Mouse (Mus musculus) thymus, adult 2 months (tissue): Measurements from ENCODE around the gene Cdk5. TPM values are rescaled to one million over a fixed set of nuclear protein-coding genes. Genes with fewer than 3 reads are reported as not detected.

ENCODE experiments used
- DNase-seq: peaks from one replicate; pipeline ENCODE4 v3.0.0; 2021
- H3K27ac ChIP-seq: fragments of 200-500 bp; 2 replicates; pipeline ENCODE4 v1.5.1; 2012; ENCODE audit warnings: low read length, control low read depth; ENCODE audit not compliant: control insufficient read depth, insufficient read depth
- H3K27me3 ChIP-seq: fragments of 200-500 bp; 2 replicates; pipeline ENCODE4 v1.6.1; 2012; ENCODE audit warnings: mild to moderate bottlenecking, low read length, moderate library complexity, mixed read lengths; ENCODE audit not compliant: control insufficient read depth, insufficient read depth
- H3K36me3 ChIP-seq: fragments of 200-500 bp; 2 replicates; pipeline ENCODE4 v1.6.1; 2012; ENCODE audit warnings: mild to moderate bottlenecking, low read length, moderate library complexity; ENCODE audit not compliant: control insufficient read depth, insufficient read depth
- H3K4me1 ChIP-seq: fragments of 200-500 bp; replicated peaks from 2 replicates; pipeline ENCODE4 v1.6.1; 2012; ENCODE audit warnings: low read length; ENCODE audit not compliant: control insufficient read depth, insufficient read depth
- H3K4me3 ChIP-seq: fragments of 200-500 bp; 2 replicates; pipeline ENCODE4 v1.5.1; 2012; ENCODE audit warnings: mild to moderate bottlenecking, low read length, control low read depth, moderate library complexity; ENCODE audit not compliant: control insufficient read depth, insufficient read depth
- CTCF ChIP-seq: fragments of 200-500 bp; IDR thresholded peaks from 2 replicates; pipeline ENCODE4 v1.5.1; 2012; ENCODE audit warnings: mild to moderate bottlenecking, control low read depth, low read length, moderate library complexity, borderline replicate concordance; ENCODE audit not compliant: control insufficient read depth, poor library complexity, insufficient read depth; ENCODE audit errors: extremely low read depth
- POLR2A ChIP-seq: fragments of 200-500 bp; IDR thresholded peaks from 2 replicates; pipeline ENCODE4 v1.6.1; 2012; ENCODE audit warnings: mild to moderate bottlenecking, low read length, control low read depth, moderate library complexity; ENCODE audit not compliant: control insufficient read depth, poor library complexity, insufficient read depth; ENCODE audit errors: extremely low read depth
- WGBS: fragments of 180-500 bp; shearing (Covaris S2); methylation state at CpG from one replicate; pipeline ENCODE4 v1.1.7; 2018; 5-methylcytosine and 5-hydroxymethylcytosine counted together
- polyA plus RNA-seq: library from polyadenylated mRNA; depleted of rRNA; stranded (reverse); fragments of >200 nt; gene quantifications from 2 replicates; pipeline ENCODE4 v1.2.3, GENCODE M21; 2012

Cdk5 gene
- polyA plus RNA-seq, 1 experiment = 87.0 TPM

GRCm38 (mm10) chr5:24392724-24393123 is 30.6 kb downstream of the Cdk5 start:
- H3K27me3 ChIP-seq = no peaks in the 10 kb centered on the region
- H3K27ac ChIP-seq = no peak overlapping the region
- no peak overlapping the region for H3K4me3 ChIP-seq
- peaks cover 20% of the 10 kb centered on the region for H3K4me1 ChIP-seq
- H3K36me3 ChIP-seq = no peaks in the 10 kb centered on the region
- no peak for TF ChIP-seq POLR2A
- no peak for TF ChIP-seq CTCF
- DNase-seq = no peak
- 90% methylated on average over 7 of the region's 7 CpGs for whole genome bisulfite sequencing

- Histone ChIP-seq H3K4me1 (peaks cover 28% of the 10 kb centered on the region), H3K36me3 (no peaks in the 10 kb centered on the region), H3K4me3 (no peak within 1 kb of the TSS), H3K27me3 (no peaks in the 10 kb centered on the region), H3K27ac (no peak within 1 kb of the TSS)
- no peak for TF ChIP-seq POLR2A
- no peak for TF ChIP-seq CTCF
- 97% methylated on average over 7 of the region's 7 CpGs for WGBS
- no peak for DNase-seq
Observed at GRCm38 (mm10) chr5:24391864-24392263, 31.5 kb downstream of the Cdk5 start, which contains the start of gene Atg9b. Gene Atg9b, minus strand, starts transcription at chr5:24392143.

GRCm38 (mm10) chr5:24389658-24390020 is 33.7 kb downstream of the Cdk5 start:
- peaks cover 29% of the 10 kb centered on the region for H3K4me1 ChIP-seq
- TF ChIP-seq POLR2A (no peak), CTCF (no peak)
- H3K4me3 ChIP-seq = no peak overlapping the region
- H3K27me3 ChIP-seq = no peaks in the 10 kb centered on the region
- DNase-seq = no peak
- 89% methylated on average over 4 of the region's 4 CpGs for WGBS
- no peak overlapping the region for H3K27ac ChIP-seq
- no peaks in the 10 kb centered on the region for H3K36me3 ChIP-seq

- Histone ChIP-seq H3K4me3 (no peak overlapping the region), H3K27me3 (no peaks in the 10 kb centered on the region), H3K27ac (no peak overlapping the region), H3K36me3 (no peaks in the 10 kb centered on the region), H3K4me1 (peaks cover 34% of the 10 kb centered on the region)
- 52% methylated on average over 7 of the region's 7 CpGs for WGBS
- no peak for TF ChIP-seq POLR2A
- TF ChIP-seq CTCF = no peak
- peak; percentile 36 for DNase-seq
Observed at GRCm38 (mm10) chr5:24389011-24389657, 34.2 kb downstream of the Cdk5 start.

- no peaks in the 10 kb centered on the region for H3K36me3 ChIP-seq
- H3K27me3 ChIP-seq = no peaks in the 10 kb centered on the region
- peak overlapping the region; percentile 61 for H3K4me3 ChIP-seq
- TF ChIP-seq CTCF (no peak), POLR2A (no peak)
- no peak for DNase-seq
- 30% methylated on average over 26 of the region's 26 CpGs for WGBS
- peaks cover 40% of the 10 kb centered on the region for H3K4me1 ChIP-seq
- no peak overlapping the region for H3K27ac ChIP-seq
Observed at GRCm38 (mm10) chr5:24388246-24388915, 34.9 kb downstream of the Cdk5 start.

- TF ChIP-seq POLR2A = no peak
- TF ChIP-seq CTCF = no peak
- H3K27ac ChIP-seq = no peak overlapping the region
- no peaks in the 10 kb centered on the region for H3K27me3 ChIP-seq
- H3K4me3 ChIP-seq = peak overlapping the region; percentile 61
- H3K4me1 ChIP-seq = peaks cover 45% of the 10 kb centered on the region
- H3K36me3 ChIP-seq = no peaks in the 10 kb centered on the region
- WGBS = 3% methylated on average over 73 of the region's 73 CpGs
- peak; percentile 40 for DNase-seq
Observed at GRCm38 (mm10) chr5:24387264-24388241, 35.8 kb downstream of the Cdk5 start.
